Mouse (Mus musculus) adrenal gland, postnatal 0 days (tissue): Measurements from ENCODE around the gene Kcnj12. TPM values are rescaled to one million over a fixed set of nuclear protein-coding genes. Genes with fewer than 3 reads are reported as not detected.

Experiments
- polyA plus RNA-seq: library from polyadenylated mRNA; unstranded; fragments of >200 nt; fragmentation: Nextera tagmentation; extraction: Ambion mirVana; gene quantifications from 2 replicates; pipeline ENCODE4 v1.2.1, GENCODE M21; 2015

Kcnj12 gene
- polyA plus RNA-seq, result 1.4 and 2.2 TPM in 2 replicates

GRCm38 (mm10) chr11:61022550-61023391 lies at the start of gene Kcnj12:
TSS of gene Kcnj12 (plus strand) at chr11:61022564.

Other genes with a start within 250 kb of the Kcnj12 start
- gene Top3a, start 245.2 kb upstream of the Kcnj12 start, polyA plus RNA-seq, result 5.9 and 9.2 TPM in 2 replicates
- gene Smcr8, start 245.0 kb upstream of the Kcnj12 start, polyA plus RNA-seq, result 1.8 and 2.3 TPM in 2 replicates
- gene Shmt1, start 210.8 kb upstream of the Kcnj12 start, polyA plus RNA-seq, result 27.4 and 79.2 TPM in 2 replicates
- 50.2 and 51.8 TPM in 2 replicates for gene Dhrs7b, start 191.9 kb upstream of the Kcnj12 start, polyA plus RNA-seq
- 52.7 and 52.9 TPM in 2 replicates for gene Tmem11, start 143.3 kb upstream of the Kcnj12 start, polyA plus RNA-seq
- gene Natd1, start 107.8 kb upstream of the Kcnj12 start, polyA plus RNA-seq, result 11.1 and 12.3 TPM in 2 replicates
- gene Map2k3, start 90.5 kb upstream of the Kcnj12 start, polyA plus RNA-seq, result 47.7 and 99.6 TPM in 2 replicates
- gene Tnfrsf13b, start 104.2 kb downstream of the Kcnj12 start, polyA plus RNA-seq, result 1.8 and 2.5 TPM in 2 replicates
- 62.4 and 68.1 TPM in 2 replicates for gene Usp22, start 152.5 kb downstream of the Kcnj12 start, polyA plus RNA-seq
- 0.25 TPM in 2 replicates for gene Aldh3a1, start 185.0 kb downstream of the Kcnj12 start, polyA plus RNA-seq
- gene Aldh3a2, start 244.9 kb downstream of the Kcnj12 start, polyA plus RNA-seq, result 36.4 and 39.2 TPM in 2 replicates